Mouse (Mus musculus) embryonic facial prominence, embryonic 15.5 days (tissue): ENCODE results near the gene Slf2. TPM values are rescaled to one million over a fixed set of nuclear protein-coding genes. Genes with fewer than 3 reads are reported as not detected.

Experiments
- ATAC-seq: fragments of 200-750 bp; cut with Nextera tagmentation; 2 replicates; pipeline ENCODE4 v1.8.0; 2017; ENCODE audit warnings: low read depth, moderate TSS enrichment; ENCODE audit not compliant: insufficient number of reproducible peaks, low FRiP score, low TSS enrichment
- H3K27ac ChIP-seq: fragments of 300-500 bp; sonication (generic); replicated peaks from 2 replicates; pipeline ENCODE4 v1.5.1; 2015; ENCODE audit warnings: mild to moderate bottlenecking, inconsistent platforms
- H3K27me3 ChIP-seq: fragments of 300-500 bp; sonication (generic); 2 replicates; pipeline ENCODE4 v1.6.1; 2015; ENCODE audit warnings: inconsistent platforms
- H3K36me3 ChIP-seq: fragments of 300-500 bp; sonication (generic); 2 replicates; pipeline ENCODE4 v1.6.1; 2015; ENCODE audit warnings: mild to moderate bottlenecking, inconsistent platforms
- H3K4me1 ChIP-seq: fragments of 300-500 bp; sonication (generic); 2 replicates; pipeline ENCODE4 v1.6.1; 2015; ENCODE audit warnings: inconsistent platforms
- H3K4me2 ChIP-seq: fragments of 300-500 bp; sonication (generic); replicated peaks from 2 replicates; pipeline ENCODE4 v1.6.1; 2015; ENCODE audit warnings: mild to moderate bottlenecking, inconsistent platforms
- H3K4me3 ChIP-seq: fragments of 300-500 bp; sonication (generic); replicated peaks from 2 replicates; pipeline ENCODE4 v1.5.1; 2015; ENCODE audit warnings: mild to moderate bottlenecking, inconsistent platforms
- H3K9ac ChIP-seq: fragments of 300-500 bp; sonication (generic); 2 replicates; pipeline ENCODE4 v1.6.1; 2015; ENCODE audit warnings: inconsistent platforms
- H3K9me3 ChIP-seq: fragments of 300-500 bp; sonication (generic); replicated peaks from 2 replicates; pipeline ENCODE4 v1.6.1; 2016; ENCODE audit warnings: inconsistent platforms
- WGBS: fragments of 180-500 bp; shearing (Covaris S2); methylation state at CpG from one replicate; pipeline ENCODE4 v1.1.7; 2015; 5-methylcytosine and 5-hydroxymethylcytosine counted together
- polyA plus RNA-seq: library from polyadenylated mRNA; unstranded; fragments of >200 nt; fragmentation: Nextera tagmentation; extraction: Ambion mirVana; gene quantifications from 2 replicates; pipeline ENCODE4 v1.2.1, GENCODE M21; 2015

Slf2 gene
- polyA plus RNA-seq, 1 experiment from 2014 or later: 27.1 TPM

- Histone ChIP-seq H3K9me3 (no peaks in the 10 kb centered on the region), H3K4me1 (peaks cover 19% of the 10 kb centered on the region)
- WGBS: 20% methylated on average over 3 of the region's 3 CpGs
These were observed 32.3 kb upstream of the Slf2 start for GRCm38 (mm10) chr19:44898646-44899045.

GRCm38 (mm10) chr19:44899104-44899793 lies 31.7 kb upstream of the Slf2 start:
- H3K27me3 ChIP-seq: peaks cover 17% of the 10 kb centered on the region
- H3K36me3 ChIP-seq: no peaks in the 10 kb centered on the region
- no peak overlapping the region for H3K4me3 ChIP-seq
- no peaks in the 10 kb centered on the region for H3K9me3 ChIP-seq
- peaks cover 18% of the 10 kb centered on the region for H3K4me1 ChIP-seq
- no peak overlapping the region for H3K9ac ChIP-seq
- ATAC-seq: no peak
- no peak overlapping the region for H3K4me2 ChIP-seq
- 37% methylated on average over 9 of the region's 9 CpGs for WGBS
- H3K27ac ChIP-seq: no peak overlapping the region

More at GRCm38 (mm10) chr19:44898646-44899045, 32.3 kb upstream of the Slf2 start:
- peaks cover 20% of the 10 kb centered on the region for H3K27me3 ChIP-seq
- no peak overlapping the region for H3K27ac ChIP-seq
- no peak for ATAC-seq
- no peak overlapping the region for H3K9ac ChIP-seq
- H3K36me3 ChIP-seq: no peaks in the 10 kb centered on the region
- no peak overlapping the region for H3K4me3 ChIP-seq
- no peak overlapping the region for H3K4me2 ChIP-seq

GRCm38 (mm10) chr19:44899947-44900773 lies 30.8 kb upstream of the Slf2 start:
- H3K4me2 ChIP-seq: no peak overlapping the region; the same call in 1 of the 2 replicates
- H3K9ac ChIP-seq: no peak overlapping the region
- no peaks in the 10 kb centered on the region for H3K36me3 ChIP-seq
- no peak overlapping the region for H3K4me3 ChIP-seq
- H3K4me1 ChIP-seq: peaks cover 18% of the 10 kb centered on the region
- no peaks in the 10 kb centered on the region for H3K9me3 ChIP-seq
- H3K27ac ChIP-seq: peak overlapping the region; percentile 48; the same call in 1 of the 2 replicates
- H3K27me3 ChIP-seq: peaks cover 17% of the 10 kb centered on the region
- 31% methylated on average over 22 of the region's 22 CpGs for WGBS
- ATAC-seq: peak; percentile 21; the same call in 1 of the 2 replicates

- Histone ChIP-seq H3K9ac (no peak overlapping the region), H3K36me3 (no peaks in the 10 kb centered on the region), H3K9me3 (no peaks in the 10 kb centered on the region), H3K4me1 (peaks cover 18% of the 10 kb centered on the region), H3K27ac (no peak overlapping the region), H3K4me2 (no peak overlapping the region), H3K27me3 (peaks cover 10% of the 10 kb centered on the region), H3K4me3 (no peak overlapping the region)
- ATAC-seq: no peak
- WGBS: 51% methylated on average over 3 of the region's 3 CpGs
These were observed 29.9 kb upstream of the Slf2 start for GRCm38 (mm10) chr19:44901047-44901446.

- WGBS: 71% methylated on average over 4 of the region's 4 CpGs
- Histone ChIP-seq H3K27me3 (peaks cover 3% of the 10 kb centered on the region; the same call in 1 of the 2 replicates), H3K9me3 (no peaks in the 10 kb centered on the region), H3K9ac (no peak overlapping the region), H3K4me2 (no peak overlapping the region), H3K4me3 (no peak overlapping the region), H3K4me1 (peaks cover 18% of the 10 kb centered on the region), H3K36me3 (no peaks in the 10 kb centered on the region), H3K27ac (no peak overlapping the region)
- ATAC-seq: no peak; the same call in 1 of the 2 replicates
These were observed 28.6 kb upstream of the Slf2 start for GRCm38 (mm10) chr19:44902324-44902723.

GRCm38 (mm10) chr19:44903343-44904000 lies 27.5 kb upstream of the Slf2 start:
- no peaks in the 10 kb centered on the region; the same call in 1 of the 2 replicates for H3K27me3 ChIP-seq
- H3K36me3 ChIP-seq: no peaks in the 10 kb centered on the region
- no peak overlapping the region for H3K9ac ChIP-seq
- H3K9me3 ChIP-seq: no peaks in the 10 kb centered on the region
- no peak for ATAC-seq
- no peak overlapping the region for H3K27ac ChIP-seq
- H3K4me1 ChIP-seq: peaks cover 26% of the 10 kb centered on the region
- H3K4me2 ChIP-seq: no peak overlapping the region
- 63% methylated on average over 6 of the region's 6 CpGs for WGBS
- no peak overlapping the region for H3K4me3 ChIP-seq

GRCm38 (mm10) chr19:44904141-44904720 lies 26.7 kb upstream of the Slf2 start:
- Histone ChIP-seq H3K4me3 (no peak overlapping the region), H3K9me3 (no peaks in the 10 kb centered on the region), H3K36me3 (no peaks in the 10 kb centered on the region), H3K9ac (no peak overlapping the region), H3K4me2 (no peak overlapping the region), H3K4me1 (peaks cover 26% of the 10 kb centered on the region), H3K27ac (no peak overlapping the region), H3K27me3 (no peaks in the 10 kb centered on the region)
- 0 out of 2 replicates have a peak, but pooled peaks have one; percentile 17 for ATAC-seq
- WGBS: 25% methylated on average over 6 of the region's 6 CpGs

GRCm38 (mm10) chr19:44905316-44905715 lies 25.6 kb upstream of the Slf2 start:
- Histone ChIP-seq H3K27ac (no peak overlapping the region), H3K4me3 (no peak overlapping the region), H3K4me2 (no peak overlapping the region), H3K9me3 (no peaks in the 10 kb centered on the region), H3K27me3 (no peaks in the 10 kb centered on the region), H3K9ac (no peak overlapping the region), H3K36me3 (no peaks in the 10 kb centered on the region), H3K4me1 (peaks cover 18% of the 10 kb centered on the region)
- 21% methylated on average over 4 of the region's 4 CpGs for WGBS
- ATAC-seq: no peak

GRCm38 (mm10) chr19:44907851-44908690 lies 22.9 kb upstream of the Slf2 start:
- Histone ChIP-seq H3K36me3 (no peaks in the 10 kb centered on the region), H3K27ac (peak overlapping the region; percentile 44; the same call in 1 of the 2 replicates), H3K9ac (no peak overlapping the region), H3K4me2 (no peak overlapping the region), H3K4me1 (peaks cover 8% of the 10 kb centered on the region), H3K9me3 (no peaks in the 10 kb centered on the region), H3K4me3 (no peak overlapping the region), H3K27me3 (no peaks in the 10 kb centered on the region)
- ATAC-seq: peak; percentile 59
- WGBS: 46% methylated on average over 15 of the region's 15 CpGs

GRCm38 (mm10) chr19:44908836-44909460 lies 22.0 kb upstream of the Slf2 start:
- peaks cover 8% of the 10 kb centered on the region for H3K4me1 ChIP-seq
- no peak overlapping the region for H3K4me3 ChIP-seq
- H3K36me3 ChIP-seq: no peaks in the 10 kb centered on the region
- H3K9me3 ChIP-seq: no peaks in the 10 kb centered on the region
- WGBS: 63% methylated on average over 11 of the region's 11 CpGs
- no peak for ATAC-seq
- no peak overlapping the region for H3K9ac ChIP-seq
- no peak overlapping the region for H3K4me2 ChIP-seq
- H3K27me3 ChIP-seq: no peaks in the 10 kb centered on the region
- peak overlapping the region; percentile 44; the same call in 1 of the 2 replicates for H3K27ac ChIP-seq
